Mouse (Mus musculus) cerebellum, adult (tissue): ENCODE data around the gene Ddrgk1.

Experiments used
- ATAC-seq: cut with Nextera tagmentation; 2 replicates; pipeline ENCODE4 v1.9.2; 2017; ENCODE audit warnings: mild to moderate bottlenecking, moderate library complexity, mixed read lengths; ENCODE audit not compliant: insufficient number of reproducible peaks, low FRiP score, low TSS enrichment

Ddrgk1 gene

DNA sequence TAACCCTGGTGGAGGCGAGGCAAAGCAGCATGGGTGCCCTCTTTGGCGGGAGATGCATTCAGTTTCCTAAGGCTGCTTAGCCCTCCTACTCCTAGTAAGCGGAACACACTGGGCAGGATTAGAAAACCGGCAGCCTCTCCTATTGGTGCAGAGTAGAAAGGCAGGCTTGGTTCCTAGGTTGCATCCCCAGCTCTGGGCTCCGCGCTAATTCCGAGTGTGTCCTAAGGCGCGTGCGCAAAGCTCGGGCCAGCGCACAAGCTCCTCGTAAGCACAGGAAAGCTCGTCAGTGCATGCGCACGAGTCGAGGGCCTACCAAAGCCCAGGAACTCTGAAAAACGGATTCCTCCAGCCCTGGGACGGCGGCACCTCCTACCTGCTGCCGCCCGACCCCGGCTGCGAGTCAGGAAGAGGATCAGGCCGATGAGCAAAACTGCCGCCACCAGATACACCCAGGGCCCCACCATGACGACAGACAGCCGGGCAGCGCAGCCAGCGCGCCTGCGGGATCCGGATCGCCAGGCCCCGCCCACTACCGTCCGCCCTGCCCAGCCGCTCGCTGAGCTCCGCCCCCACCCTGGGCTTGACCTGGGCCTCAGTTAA is at the start of gene Ddrgk1:
TSS of gene Ddrgk1 (minus strand) at position 558 of the 600 bp plus-strand sequence.
- ATAC-seq = peak; percentile 90

DNA sequence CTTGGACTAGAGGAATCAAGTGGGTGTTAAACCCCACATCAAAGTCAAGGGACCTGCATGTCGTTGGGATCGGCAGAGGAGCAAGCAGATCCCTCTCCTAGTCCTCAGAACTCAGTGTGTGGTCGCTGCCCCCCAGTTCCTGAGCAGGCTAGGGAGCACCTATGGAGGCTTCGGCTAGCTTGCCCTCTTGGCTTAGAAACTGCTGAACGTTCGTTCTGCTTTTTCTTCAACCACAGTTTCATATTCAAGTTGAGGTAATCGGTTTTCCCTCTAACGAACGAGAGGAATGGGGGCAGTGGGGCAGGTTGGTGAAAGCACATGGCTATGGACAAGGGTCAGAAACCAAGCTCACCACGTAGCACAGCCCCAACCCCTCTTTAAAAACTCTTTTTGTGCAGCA is 42.6 kb upstream of the Ddrgk1 start:
- ATAC-seq = no peak

DNA sequence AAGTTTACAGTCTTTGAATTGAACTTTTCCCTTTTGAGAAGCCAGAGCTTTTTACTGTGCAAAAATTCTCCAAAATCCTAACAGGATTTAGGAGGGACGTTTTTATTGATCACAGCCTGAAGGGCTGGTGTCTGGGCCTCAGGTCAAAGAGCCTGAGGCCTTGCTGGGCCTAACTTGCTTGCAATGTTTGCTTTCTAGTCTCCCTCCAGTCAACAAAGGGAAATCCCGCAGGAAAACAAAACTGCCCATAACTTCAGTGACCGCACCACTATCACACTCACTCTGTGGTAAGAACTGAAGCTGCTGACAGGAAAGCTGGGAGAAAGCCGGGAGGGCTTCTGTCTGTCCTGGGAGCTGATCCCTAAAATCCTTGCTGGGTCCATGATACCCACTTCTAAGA is 42.1 kb upstream of the Ddrgk1 start:
- no peak for ATAC-seq

DNA sequence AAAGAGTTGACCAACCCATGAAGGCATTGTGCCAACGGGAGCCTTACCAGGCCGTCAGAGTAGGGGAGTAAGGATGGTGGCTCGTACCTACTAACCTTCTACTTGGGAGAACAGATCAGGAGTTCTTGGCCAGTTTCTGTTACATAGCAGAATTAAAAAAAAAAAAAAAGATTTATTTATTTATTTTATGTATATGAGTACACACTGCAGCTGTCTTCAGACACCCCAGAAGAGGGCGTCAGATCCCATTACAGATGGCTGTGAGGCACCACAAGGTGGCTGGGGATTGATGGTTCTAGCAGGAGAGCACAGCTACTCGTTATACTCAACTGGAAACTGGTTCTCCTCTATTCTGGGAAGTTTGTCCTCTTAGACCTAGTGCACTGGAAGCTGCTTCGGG is 40.7 kb upstream of the Ddrgk1 start:
- no peak for ATAC-seq

DNA sequence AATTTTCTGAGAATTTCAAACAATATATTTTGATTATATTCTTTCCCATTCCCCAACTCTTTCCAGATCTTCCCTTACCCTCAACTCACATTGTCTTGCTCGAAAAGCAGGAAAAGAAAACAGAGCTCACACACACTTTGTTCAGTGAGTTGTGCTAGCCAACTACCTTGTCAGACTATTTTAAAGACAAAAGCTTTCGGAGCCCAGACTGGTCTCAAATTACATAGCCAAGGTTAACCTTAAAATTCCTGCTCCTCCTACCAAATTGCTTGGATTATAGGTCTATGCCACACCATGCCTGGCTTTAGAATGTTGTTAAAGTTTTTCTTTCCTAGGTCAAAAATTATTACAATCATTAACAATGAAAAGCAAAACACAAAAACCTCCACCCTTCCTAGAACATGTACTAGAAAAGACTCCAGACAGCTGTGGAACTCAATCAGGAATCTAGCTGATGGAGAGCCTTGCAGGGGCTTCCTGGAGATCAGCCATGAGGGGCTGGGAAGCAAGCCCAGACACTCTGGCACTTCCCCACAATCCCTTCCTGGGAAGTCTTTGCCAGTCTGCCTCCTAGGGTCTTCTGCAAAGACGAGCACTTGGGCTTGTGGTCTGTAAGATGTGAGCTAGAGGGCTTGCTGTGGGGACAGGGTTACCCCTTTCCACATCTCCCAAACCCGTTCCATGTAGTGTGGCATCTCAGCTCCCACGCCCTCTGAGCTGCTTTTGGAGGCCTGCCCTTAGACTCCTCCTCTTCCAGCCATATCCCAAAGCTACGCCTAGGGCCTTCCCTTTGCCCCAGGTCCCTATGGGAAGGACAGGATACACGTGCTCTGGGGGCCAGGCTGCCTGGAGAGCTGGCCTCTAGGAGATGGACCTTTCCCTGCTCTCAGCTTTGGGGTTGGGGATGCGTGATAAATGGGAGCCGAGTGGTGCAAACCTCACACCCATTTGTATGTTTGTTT is 39.9 kb upstream of the Ddrgk1 start:
- no peak for ATAC-seq

DNA sequence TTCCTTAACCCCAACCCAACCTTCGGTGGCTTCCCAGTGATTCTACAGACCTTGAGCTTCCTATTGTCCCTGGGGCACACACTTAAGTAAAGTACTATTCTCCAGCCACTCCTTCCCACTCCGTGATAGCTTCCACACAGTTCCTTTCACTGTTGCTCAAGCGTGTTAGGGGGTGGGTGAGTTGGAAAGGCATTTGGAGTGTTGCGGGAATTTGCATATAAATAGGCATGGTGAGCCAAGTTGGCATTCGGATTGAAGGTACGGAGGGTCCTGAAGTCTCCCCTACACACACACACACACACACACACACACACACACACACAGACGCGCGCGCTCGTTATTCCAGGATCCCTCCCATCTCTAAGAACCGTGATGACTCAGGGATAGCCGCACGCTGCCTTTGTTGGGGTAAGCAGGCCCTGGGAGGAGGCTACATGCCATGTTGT is 33.4 kb upstream of the Ddrgk1 start:
- ATAC-seq = no peak

DNA sequence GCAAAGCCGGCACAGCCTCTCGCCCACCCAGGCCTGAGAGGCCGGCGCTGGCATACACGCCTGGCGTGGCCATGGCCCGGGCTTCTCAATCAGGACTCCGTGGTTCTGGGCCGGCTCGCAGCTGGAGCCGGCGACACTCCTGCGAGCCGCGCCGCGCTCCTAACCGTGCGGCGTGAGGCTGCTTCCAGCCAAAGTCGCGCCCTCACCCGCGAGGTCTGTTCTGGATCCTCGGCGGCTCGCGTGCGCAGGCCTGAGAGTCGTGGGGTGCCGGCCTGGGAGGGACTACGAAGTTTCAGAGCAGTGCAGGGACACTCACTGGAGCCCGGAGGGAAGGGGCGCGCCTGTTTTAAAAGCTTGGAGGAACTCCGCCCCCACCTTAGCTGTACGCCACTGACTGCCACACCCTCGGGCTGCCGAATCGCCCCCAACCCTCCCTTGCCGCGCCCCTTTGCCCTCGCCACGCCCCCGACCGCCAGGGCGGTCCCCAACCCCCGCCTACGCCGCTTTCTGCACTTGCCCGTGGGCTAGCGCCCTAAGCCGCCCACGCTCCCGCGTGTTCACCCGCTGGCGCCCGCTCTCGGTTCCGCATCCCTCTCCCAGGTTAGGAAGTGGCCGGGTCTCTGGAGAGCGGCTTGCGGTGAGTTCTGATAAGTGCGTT is 32.8 kb upstream of the Ddrgk1 start, which contains the start of gene Slc4a11:
TSS of gene Slc4a11 (minus strand) at position 367 of the 658 bp plus-strand sequence.
- ATAC-seq = no peak

DNA sequence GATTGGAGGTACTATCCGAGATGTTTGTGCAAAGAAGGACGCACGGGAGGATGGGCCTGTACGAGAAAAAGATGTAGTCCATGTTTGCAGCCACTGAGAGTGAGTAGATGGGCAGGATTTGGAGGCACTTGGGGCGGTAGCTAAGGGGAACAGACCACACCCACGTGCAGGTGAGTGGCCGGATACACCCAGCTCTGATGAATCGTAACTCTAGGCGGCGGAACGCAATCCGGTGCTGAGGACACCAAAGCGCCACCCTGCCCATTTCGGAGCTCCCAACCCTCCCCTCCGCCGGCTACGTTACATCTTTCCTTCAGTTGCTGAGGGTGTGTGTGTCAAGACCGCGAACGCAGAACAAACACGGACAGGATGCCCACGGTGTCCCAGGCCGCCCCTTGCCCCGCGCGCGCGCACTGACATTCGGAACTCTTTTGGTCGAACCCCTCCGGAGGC is 32.3 kb upstream of the Ddrgk1 start:
- no peak for ATAC-seq

DNA sequence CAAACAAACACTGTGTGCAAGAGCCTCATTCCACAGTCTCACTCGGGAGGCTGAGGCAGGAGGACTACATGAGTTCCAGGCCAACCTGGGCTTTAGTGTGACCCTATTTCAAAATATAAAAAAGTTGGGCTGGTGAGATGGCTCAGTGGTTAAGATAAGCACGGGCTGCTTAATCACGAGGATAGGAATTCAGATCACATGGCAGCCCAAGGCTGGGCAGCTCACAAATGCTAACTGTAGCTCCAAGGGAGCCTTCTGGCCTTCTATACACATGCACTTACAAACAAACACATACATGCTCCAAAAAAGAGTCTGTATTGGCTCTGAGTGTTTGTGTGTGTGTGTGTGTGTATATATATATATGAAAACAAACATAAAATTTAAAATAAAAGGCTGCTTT is 29.1 kb upstream of the Ddrgk1 start:
- no peak for ATAC-seq

DNA sequence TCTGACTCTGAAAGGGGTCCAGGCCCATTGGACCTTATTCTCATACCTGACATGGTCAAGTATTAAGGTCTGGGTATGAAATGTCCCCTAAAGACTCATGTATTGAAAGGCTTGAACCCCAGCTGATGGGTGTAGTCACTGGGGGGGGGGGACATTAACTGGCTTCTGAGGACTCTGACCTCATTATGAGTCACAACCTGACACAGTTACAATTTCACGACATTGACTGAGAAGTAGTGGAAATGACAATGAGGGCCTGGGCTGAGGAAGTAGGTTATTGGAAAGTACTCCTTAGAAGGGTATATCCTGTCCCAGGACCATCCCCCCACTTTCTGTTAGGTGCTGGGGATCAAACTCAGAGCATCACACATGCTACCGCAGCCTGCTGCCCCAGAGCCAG is 24.6 kb upstream of the Ddrgk1 start:
- no peak for ATAC-seq

DNA sequence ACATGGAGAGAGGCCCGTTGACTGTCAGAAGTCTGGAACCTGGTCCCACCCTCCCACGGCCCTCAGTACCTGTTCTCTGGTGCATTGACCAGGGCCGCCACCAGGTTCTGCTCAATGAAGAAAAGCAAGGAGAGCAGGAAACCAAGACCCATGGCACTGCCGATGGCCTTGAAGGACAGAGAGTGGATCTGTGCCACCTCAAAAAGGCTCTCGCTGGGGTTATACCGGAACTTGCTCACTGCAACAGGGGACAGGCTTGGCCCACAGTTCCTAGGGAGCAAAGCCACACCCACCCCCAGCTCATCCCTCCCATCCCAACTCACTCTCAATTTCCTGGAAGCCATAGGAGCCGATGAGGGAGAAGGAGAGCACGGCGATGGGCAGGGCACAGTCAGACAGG is 21.0 kb upstream of the Ddrgk1 start:
- ATAC-seq = no peak

DNA sequence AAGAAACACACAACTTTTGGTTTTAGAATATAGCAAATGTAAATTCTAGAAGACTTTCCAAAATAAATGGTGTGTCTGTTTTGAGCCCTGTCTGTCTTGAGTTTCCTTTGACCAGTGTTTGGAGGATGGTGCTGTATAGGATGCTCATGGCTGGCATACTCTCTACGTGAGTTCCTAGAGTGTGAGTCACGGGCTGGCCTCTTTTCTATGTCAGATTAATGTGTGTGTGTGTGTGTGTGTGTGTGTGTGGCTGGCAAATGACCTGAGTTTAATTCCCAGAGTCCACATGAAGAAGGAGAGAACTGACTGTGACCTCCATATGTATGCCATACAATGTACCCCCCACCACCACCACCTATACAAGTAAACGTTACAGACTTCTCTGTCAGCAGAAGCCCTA is 17.1 kb upstream of the Ddrgk1 start:
- no peak for ATAC-seq

DNA sequence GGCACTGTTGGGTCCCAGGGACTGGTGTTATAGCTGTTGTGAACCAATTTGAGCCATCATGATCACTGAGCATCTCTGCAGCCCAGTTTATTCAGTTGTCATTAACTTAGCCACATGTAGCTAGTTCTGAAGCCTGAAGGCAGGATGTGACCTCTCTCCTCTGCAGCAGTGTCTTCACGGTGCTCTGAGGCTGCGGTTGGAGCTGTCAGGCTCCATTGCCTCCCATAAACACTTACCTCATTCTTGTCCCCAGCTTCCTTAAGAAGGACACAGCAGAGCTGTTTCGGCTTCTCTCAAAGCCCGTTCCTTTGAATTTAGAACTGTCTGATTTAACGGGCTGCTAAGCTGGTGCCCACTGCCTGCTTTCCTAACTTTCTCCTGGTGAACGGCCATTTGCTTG is 15.4 kb upstream of the Ddrgk1 start:
- no peak for ATAC-seq

DNA sequence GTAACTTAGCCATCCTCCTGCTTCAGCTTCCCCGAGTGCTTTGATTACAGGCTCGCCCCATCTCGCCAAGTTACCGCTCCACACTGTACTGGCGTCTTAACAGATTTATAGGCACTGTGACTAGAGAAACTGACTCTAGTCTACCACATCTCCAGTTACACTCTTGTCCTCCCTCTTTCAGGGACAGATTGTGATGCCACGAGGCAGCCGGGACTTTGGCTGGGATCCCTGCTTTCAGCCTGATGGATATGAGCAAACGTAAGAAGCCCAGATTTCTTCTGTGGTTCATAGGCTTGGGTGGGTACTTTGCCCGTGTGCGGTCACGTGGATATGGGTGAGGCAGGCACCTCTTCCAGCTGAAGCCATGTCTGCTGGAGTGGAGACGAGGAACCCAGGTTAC is 14.7 kb upstream of the Ddrgk1 start:
- ATAC-seq = no peak

DNA sequence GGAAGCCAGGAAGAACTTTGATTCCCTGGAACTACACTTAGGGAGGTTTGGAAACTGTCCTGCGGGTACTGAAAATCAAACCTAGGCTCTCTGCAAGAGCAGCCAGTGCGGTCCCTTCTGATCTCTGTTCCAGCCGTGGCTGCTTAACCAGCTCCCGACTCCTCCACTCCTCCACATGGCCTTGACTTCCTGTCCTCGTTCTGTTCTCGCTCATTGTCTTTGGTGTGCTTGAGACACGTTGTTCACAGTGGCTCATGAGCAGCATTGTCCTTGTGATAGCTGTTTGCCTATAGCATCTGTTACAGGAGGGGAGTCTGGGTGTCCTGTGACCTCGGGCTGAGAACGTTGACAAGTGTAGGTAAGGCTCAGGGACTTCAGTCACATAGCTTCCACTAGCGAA is 12.8 kb upstream of the Ddrgk1 start:
- ATAC-seq = no peak

DNA sequence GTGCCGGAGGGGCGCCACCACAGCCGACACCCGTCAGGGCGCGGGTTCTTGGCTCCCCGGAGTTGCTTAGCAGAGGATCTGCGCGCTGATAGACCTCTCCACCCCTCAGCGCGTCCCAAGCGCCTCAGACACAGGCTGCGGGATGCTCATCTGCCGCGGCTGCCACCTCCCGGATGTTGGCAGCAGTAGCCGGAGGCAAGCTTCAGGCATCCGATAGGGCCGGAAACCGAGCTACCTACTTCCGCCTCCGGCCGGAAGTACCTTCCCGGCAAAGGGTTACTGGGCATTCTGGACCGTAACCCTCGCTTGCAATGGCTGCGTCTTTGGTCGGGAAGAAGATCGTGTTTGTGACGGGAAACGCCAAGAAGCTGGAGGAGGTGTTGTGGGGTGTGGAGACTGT is 3.1 kb upstream of the Ddrgk1 start, which contains the start of gene Itpa:
TSS of gene Itpa (plus strand) at position 52 of the 400 bp plus-strand sequence.
- ATAC-seq = peak; percentile 76

DNA sequence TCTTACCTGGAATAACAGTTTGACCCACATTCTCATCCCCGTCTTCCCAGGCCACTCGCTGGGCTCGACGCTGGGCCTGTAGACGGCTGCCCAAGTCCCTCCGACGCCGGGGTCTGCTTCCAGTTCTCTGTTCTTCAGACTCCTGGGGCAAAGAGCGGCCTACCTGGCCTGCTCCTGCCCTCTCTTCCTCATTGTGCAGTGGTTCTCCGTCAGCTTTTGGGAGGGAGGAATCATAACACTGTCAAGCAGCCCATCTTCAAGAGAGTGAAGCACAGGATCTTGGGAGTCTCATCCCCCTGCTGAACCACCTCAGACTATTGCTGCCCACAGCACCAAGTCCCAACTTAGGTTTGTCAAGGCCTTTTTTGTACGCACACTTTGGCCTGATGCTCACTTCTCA is 1.1 kb downstream of the Ddrgk1 start:
- ATAC-seq = no peak

DNA sequence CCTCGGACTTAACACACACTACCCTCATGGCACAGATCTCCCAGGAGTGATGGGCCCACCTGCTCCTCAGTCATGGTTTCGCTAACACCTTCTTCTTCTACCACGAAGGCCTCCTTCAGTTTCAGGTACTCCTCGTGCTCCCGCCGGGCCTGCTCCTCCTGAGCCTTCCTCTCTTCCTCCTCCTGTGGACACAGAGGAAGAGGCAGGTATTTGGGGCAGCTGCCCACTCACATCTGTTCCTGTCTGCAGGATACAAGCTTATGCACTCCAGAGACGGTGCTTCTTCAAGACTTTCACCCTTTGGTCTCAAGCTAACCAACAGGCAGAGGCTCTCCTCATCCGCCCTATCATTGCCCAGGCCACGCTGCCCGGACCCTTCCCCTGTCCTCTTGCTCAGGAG is 5.9 kb downstream of the Ddrgk1 start:
- ATAC-seq = no peak

DNA sequence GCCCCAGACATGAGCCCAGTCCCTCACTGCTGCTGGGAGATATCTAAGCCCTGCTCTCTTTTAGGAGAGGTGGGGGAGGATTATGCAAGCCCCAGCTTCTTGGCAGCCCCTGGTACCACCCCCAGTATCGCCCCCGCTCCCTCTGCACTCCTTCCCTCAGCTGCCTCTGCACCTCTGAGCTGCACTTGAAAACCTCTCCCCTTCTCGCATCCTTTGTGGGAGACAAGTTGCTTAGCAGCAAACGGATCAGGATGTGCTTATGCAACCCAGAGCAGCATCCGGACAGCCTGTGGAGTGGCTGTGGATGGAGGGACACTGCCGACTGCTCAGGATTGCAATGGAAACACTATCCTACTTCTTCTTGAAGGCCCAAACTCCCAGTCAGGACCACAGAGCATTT is 6.9 kb downstream of the Ddrgk1 start:
- no peak for ATAC-seq

DNA sequence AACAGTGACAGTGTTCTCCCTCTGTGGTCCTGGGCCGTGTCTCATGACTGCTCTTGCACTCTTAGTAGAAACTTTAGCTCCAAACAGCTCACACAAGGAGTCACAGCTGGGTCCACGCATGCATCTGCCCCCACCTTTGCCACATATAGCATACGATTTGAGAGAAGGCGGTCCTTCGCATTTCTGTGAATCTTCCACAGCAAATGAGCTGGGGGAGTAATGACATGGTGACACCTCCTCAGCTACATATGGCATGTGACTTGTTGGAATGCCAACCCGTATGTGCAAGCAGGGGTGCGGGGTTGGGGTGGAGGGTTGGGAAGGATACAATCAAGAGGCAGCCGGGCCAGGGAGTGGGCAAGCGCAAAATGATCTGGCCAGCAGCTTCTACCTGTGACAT is 7.9 kb downstream of the Ddrgk1 start:
- no peak for ATAC-seq
